Mouse (Mus musculus) hindbrain, embryonic 11.5 days (tissue): ENCODE data around the gene Dguok. TPM values are rescaled to one million over a fixed set of nuclear protein-coding genes. Genes with fewer than 3 reads are reported as not detected.
A peak's percentile ranks its signal among the peaks of the same experiment; 100 is the strongest.

Experiments
- ATAC-seq: fragments of 200-750 bp; cut with Nextera tagmentation; 2 replicates; pipeline ENCODE4 v1.8.0; 2017; ENCODE audit warnings: mild to moderate bottlenecking, moderate TSS enrichment, moderate library complexity; ENCODE audit not compliant: low FRiP score
- DNase-seq: peaks from one replicate; pipeline ENCODE4 v3.0.0-alpha.2; 2015; ENCODE audit warnings: low spot score
- H3K27ac ChIP-seq: fragments of 300-500 bp; sonication (generic); 2 replicates; pipeline ENCODE4 v1.5.1; 2014; ENCODE audit warnings: mild to moderate bottlenecking, low read depth, low read length
- H3K27me3 ChIP-seq: fragments of 300-500 bp; sonication (generic); 2 replicates; pipeline ENCODE4 v1.6.1; 2014; ENCODE audit warnings: mild to moderate bottlenecking, low read length, moderate library complexity, mixed read lengths; ENCODE audit not compliant: control insufficient read depth, insufficient read depth
- H3K36me3 ChIP-seq: fragments of 300-500 bp; sonication (generic); 2 replicates; pipeline ENCODE4 v1.6.1; 2014; ENCODE audit warnings: mild to moderate bottlenecking, low read length, moderate library complexity, mixed read lengths; ENCODE audit not compliant: control insufficient read depth, insufficient read depth
- H3K4me1 ChIP-seq: fragments of 300-500 bp; sonication (generic); replicated peaks from 2 replicates; pipeline ENCODE4 v1.6.1; 2014; ENCODE audit warnings: low read length, mixed read lengths; ENCODE audit not compliant: control insufficient read depth, insufficient read depth
- H3K4me2 ChIP-seq: fragments of 300-500 bp; sonication (generic); replicated peaks from 2 replicates; pipeline ENCODE4 v1.6.1; 2014; ENCODE audit warnings: mild to moderate bottlenecking, low read depth, low read length
- H3K4me3 ChIP-seq: fragments of 300-500 bp; sonication (generic); 2 replicates; pipeline ENCODE4 v1.5.1; 2014; ENCODE audit warnings: low read depth, low read length
- H3K9ac ChIP-seq: fragments of 300-500 bp; sonication (generic); 2 replicates; pipeline ENCODE4 v1.6.1; 2014; ENCODE audit warnings: low read depth, low read length
- H3K9me3 ChIP-seq: fragments of 300-500 bp; sonication (generic); 2 replicates; pipeline ENCODE4 v1.6.1; 2016; ENCODE audit warnings: low read length; ENCODE audit not compliant: control insufficient read depth
- WGBS: fragments of 180-500 bp; shearing (Covaris S2); extraction: QIAGEN DNeasy Blood & Tissue Kit; methylation state at CpG from one replicate; pipeline ENCODE4 v1.1.7; 2014; 5-methylcytosine and 5-hydroxymethylcytosine counted together
- polyA plus RNA-seq: library from polyadenylated mRNA; unstranded; fragments of >200 nt; fragmentation: Nextera tagmentation; extraction: Ambion mirVana; gene quantifications from 2 replicates; pipeline ENCODE4 v1.2.1, GENCODE M21; 2014

Dguok gene
- polyA plus RNA-seq: 57.0 and 65.7 TPM in 2 replicates

DNA sequence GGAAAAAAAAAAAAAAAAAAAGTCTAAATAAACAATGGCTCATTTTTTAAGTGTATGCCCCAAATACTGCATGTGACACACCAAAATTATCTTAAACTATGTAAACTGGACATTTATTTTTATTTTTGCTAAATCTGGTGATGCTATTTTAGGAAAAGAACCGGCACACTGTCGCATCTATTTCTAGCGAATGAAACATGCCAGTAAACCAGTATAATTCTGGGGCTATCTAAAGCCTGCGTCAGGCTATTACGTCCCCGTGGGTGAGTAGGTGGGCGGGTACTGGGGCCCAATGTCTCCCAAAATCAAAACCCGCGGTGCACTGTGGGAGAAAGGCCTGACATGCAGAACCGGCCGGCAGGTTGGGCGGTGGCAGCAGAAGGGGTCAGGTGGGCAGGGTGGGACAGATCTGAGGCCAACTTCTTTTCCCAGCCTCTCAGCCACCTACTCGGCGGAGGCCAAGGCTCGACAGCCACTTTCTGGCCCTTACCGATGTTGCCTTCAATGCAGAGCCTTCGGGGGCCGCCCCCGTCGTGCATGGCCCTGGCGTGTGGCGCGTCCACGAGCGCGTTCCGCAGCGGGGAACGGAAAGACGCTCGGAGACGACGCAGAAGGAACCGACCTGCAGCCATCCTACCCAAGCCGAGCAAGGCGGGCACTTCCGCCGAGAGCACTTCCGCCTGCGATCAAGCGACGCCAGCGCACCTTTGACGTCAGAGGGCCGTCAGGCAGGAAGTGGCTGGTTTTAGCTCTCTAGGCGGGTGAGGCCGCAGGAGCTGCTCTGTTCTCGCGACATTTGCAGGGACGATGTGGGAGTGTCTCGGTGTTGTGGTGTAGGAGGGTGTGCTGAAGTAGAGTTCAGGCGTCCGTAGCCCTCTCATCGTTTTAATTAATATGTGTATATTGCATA, at the start of gene Dguok:
Gene Dguok (minus strand): TSS at position 712 of the 910 bp plus-strand sequence.
- under 1% methylated on average over 54 of the region's 54 CpGs for WGBS
- peak within 1 kb of the TSS; percentile 82 for H3K9ac ChIP-seq
- ATAC-seq (peak; percentile 100), DNase-seq (peak; percentile 97)
- H3K4me2 ChIP-seq: peak within 1 kb of the TSS; percentile 75
- H3K27ac ChIP-seq: peak within 1 kb of the TSS; percentile 90
- H3K4me3 ChIP-seq: peak within 1 kb of the TSS; percentile 83
- no peaks in the 10 kb centered on the region for H3K9me3 ChIP-seq
- H3K36me3 ChIP-seq: no peaks in the 10 kb centered on the region
- no peaks in the 10 kb centered on the region for H3K27me3 ChIP-seq
- peaks cover 2% of the 10 kb centered on the region; the same call in 1 of the 2 replicates for H3K4me1 ChIP-seq

DNA sequence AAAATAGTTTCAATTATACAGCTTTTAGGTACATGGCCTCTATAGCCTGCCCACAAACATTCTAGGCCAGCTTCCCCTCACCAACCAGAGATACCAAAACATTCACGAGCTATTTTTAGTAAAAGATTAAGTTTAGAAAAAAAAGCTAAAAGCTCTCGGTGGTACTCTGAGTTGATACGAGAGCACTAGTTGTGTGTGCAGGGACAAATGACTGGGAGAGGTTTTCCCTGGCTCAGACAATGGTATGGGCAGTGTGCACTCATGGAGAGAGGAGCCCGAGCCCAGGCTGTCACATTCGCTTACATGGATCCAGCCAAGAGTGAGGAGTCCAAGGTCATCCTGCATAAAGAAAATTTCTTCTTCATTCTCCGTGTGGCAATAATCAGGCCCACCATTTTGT, 49.2 kb upstream of the Dguok start:
- Histone ChIP-seq H3K36me3 (peaks cover 5% of the 10 kb centered on the region; the same call in 1 of the 2 replicates), H3K4me2 (no peak overlapping the region), H3K4me1 (no peaks in the 10 kb centered on the region), H3K4me3 (no peak overlapping the region), H3K27ac (no peak overlapping the region), H3K9ac (no peak overlapping the region), H3K27me3 (no peaks in the 10 kb centered on the region), H3K9me3 (no peaks in the 10 kb centered on the region)
- WGBS: 87% methylated on average over 6 of the region's 6 CpGs
- ATAC-seq: no peak
- DNase-seq: no peak

DNA sequence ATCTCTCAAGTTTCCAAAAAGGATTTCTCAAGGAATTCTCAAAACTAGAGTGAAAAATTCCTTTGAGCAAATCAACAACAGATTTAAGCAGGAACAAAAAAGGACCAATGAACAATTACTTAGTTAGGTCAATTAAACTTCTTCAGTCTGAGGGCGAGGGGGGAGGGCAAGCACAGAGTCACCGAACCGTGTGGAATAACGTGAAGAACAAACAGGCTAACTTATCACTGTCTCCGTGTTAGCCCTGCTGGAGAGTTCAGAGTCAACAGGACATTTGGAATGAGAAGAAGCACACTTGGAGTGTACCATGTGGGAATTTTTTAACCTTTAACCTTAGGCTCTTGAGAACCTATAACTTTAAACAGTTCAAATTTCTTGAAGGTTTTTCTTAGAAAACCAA, 41.6 kb upstream of the Dguok start:
- Histone ChIP-seq H3K4me2 (no peak overlapping the region), H3K27ac (no peak overlapping the region), H3K36me3 (no peaks in the 10 kb centered on the region), H3K4me1 (no peaks in the 10 kb centered on the region), H3K4me3 (no peak overlapping the region), H3K9me3 (no peaks in the 10 kb centered on the region), H3K27me3 (no peaks in the 10 kb centered on the region), H3K9ac (no peak overlapping the region)
- WGBS: 42% methylated on average over 5 of the region's 5 CpGs
- ATAC-seq (no peak), DNase-seq (no peak)

DNA sequence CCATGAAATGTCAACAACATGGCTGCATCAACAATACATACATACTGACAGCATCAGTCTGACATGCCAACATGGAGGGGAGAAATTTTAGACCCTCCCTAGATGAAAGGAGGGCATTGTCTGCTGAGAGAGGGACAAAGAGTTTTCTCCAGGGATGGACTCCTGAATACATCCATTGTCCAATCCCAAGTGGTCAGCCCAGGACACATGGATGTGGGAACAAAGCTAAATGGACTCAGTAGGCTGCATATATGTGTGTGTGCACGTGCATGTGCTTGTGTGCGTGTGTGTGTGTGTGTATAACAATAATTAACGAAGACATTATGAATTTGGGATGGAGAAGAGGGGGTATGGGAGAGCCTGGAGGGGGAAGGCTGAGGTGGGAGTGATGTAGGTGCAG, 39.0 kb upstream of the Dguok start:
- 80% methylated on average over 3 of the region's 3 CpGs for WGBS
- Histone ChIP-seq H3K36me3 (no peaks in the 10 kb centered on the region), H3K4me1 (no peaks in the 10 kb centered on the region), H3K9me3 (no peaks in the 10 kb centered on the region), H3K27me3 (no peaks in the 10 kb centered on the region), H3K4me2 (no peak overlapping the region), H3K4me3 (no peak overlapping the region), H3K27ac (no peak overlapping the region), H3K9ac (no peak overlapping the region)
- no peak for DNase-seq
- no peak for ATAC-seq

DNA sequence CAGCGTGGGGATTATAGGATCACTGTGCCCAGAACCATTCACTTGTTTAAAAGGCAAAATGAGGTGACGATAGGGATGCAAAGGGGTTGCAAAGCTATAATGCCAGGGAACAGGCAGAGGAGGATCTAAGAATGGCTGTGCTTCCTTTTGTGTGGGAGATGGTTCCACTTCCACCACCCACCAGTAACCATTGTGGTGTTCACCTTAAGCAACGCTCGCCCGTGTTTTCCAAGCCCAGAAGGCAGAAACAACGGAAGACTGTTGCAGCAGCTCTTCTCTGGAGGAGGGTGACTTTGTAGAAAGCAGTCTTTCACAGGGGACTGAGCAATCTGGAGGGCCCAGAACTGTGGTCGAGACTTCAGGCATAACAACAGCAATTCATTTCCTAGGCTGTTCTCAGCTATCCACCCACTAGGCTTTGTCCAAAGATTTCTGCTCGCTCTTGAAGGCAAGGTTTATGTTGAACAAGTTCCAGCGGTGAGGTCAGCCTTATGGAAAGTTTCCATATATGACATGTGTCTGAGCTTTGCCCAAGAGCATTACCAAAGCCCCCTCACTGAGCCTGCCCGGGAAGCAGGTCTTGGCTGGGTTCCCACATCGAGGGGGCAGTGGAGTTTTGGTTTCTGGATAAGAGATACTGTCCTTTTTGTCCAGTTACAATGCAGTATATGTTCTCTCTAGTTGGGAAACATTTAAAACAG, 35.1 kb upstream of the Dguok start:
- Histone ChIP-seq H3K9ac (no peak overlapping the region), H3K36me3 (no peaks in the 10 kb centered on the region), H3K4me2 (no peak overlapping the region), H3K4me3 (no peak overlapping the region), H3K27ac (no peak overlapping the region), H3K9me3 (no peaks in the 10 kb centered on the region), H3K27me3 (no peaks in the 10 kb centered on the region), H3K4me1 (no peaks in the 10 kb centered on the region)
- no peak for ATAC-seq
- whole genome bisulfite sequencing: 75% methylated on average over 11 of the region's 11 CpGs
- DNase-seq: no peak

DNA sequence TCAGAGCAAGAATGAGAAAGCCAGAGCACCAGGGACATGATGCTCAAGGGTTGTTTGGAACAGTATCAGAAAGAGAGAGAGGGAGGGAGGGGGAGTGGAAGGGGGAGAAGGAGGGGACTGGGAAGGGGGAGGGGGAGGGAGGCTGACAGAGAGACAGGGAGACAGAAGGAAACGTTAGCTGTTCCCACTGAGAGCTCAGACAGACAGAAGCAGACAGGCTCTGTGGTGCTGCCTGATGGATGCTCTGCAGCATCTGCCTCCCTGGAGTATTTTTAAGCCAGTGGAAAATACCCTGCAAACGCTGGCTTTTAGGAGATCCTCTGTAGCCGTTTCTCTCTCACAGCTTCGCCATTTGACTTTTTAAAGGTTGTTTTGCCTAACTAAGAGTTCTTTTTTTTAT, 33.2 kb upstream of the Dguok start:
- Histone ChIP-seq H3K4me1 (no peaks in the 10 kb centered on the region), H3K4me3 (no peak overlapping the region), H3K4me2 (no peak overlapping the region), H3K9me3 (no peaks in the 10 kb centered on the region), H3K27me3 (no peaks in the 10 kb centered on the region), H3K9ac (no peak overlapping the region), H3K36me3 (no peaks in the 10 kb centered on the region), H3K27ac (no peak overlapping the region)
- DNase-seq (peak; percentile 14), ATAC-seq (no peak)
- whole genome bisulfite sequencing: 30% methylated on average over 4 of the region's 4 CpGs

DNA sequence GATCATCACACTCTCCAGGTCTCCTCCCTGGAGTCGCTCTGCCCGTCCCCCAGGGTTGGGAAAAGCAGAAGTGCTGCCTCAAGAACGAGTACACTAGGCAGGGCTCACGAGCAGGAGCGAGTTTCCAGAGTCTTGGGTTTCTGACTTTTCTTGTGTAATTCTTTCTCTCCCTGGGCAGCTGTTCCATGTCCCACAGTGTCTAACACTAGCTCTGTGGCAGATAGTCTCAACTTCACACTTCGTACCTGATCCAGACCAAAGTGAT, 30.0 kb upstream of the Dguok start:
- H3K36me3 ChIP-seq: no peaks in the 10 kb centered on the region
- H3K9ac ChIP-seq: no peak overlapping the region
- H3K4me3 ChIP-seq: no peak overlapping the region
- no peak overlapping the region for H3K4me2 ChIP-seq
- no peak for ATAC-seq
- no peaks in the 10 kb centered on the region for H3K4me1 ChIP-seq
- no peaks in the 10 kb centered on the region for H3K9me3 ChIP-seq
- no peaks in the 10 kb centered on the region for H3K27me3 ChIP-seq
- no peak overlapping the region for H3K27ac ChIP-seq
- no peak for DNase-seq
- WGBS: 47% methylated on average over 6 of the region's 6 CpGs

DNA sequence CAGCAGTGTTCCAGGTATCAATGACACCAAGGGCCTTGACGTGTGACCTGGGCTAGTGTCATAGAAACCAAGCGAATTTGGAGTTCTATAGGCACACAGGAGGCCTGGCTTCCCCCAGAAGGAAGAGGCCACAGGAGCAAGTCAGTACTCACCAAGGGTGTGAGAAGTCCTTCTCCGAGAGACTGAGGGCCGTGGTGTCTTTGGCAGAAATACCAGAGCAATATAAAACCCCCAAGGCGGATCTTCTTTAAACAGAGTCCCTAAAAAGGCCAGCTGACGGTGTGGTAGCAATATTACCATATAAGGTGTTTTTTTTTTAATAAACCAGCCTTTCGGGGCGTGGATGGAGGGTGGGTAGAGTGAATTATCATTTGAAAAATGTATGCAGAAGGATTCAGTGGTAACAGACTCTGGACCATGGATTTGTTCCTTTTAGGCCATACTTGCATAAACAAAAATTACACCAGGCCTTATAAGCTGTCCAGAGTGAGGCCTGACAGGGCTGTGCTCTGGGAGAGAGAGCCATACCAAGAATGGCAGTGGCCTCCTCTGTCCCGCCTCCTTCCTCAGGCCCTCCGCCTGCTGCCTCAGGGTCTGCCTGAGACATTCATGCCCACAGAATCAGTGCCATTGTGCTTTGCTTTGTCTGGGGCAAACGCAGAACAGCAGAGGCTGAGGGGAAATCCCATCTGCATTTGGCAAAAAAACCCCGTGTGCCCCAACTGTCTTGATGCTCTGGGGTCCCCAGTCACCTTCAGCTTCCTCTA, 29.4 kb upstream of the Dguok start, which contains the start of gene Actg2:
Gene Actg2 (minus strand): TSS at position 238 of the 767 bp plus-strand sequence.
- no peak for ATAC-seq
- Histone ChIP-seq H3K27me3 (no peaks in the 10 kb centered on the region), H3K36me3 (no peaks in the 10 kb centered on the region), H3K9ac (no peak within 1 kb of the TSS), H3K9me3 (no peaks in the 10 kb centered on the region), H3K4me2 (no peak within 1 kb of the TSS), H3K4me3 (no peak within 1 kb of the TSS), H3K4me1 (no peaks in the 10 kb centered on the region), H3K27ac (no peak within 1 kb of the TSS)
- peak; percentile 6 for DNase-seq
- WGBS: 59% methylated on average over 12 of the region's 12 CpGs
